Mouse (Mus musculus) limb, embryonic 10.5 days (tissue): ENCODE measurements around the gene Lzts3. TPM values are rescaled to one million over a fixed set of nuclear protein-coding genes. Genes with fewer than 3 reads are reported as not detected.

Experiments
- DNase-seq: peaks from one replicate; pipeline ENCODE4 v3.0.0-alpha.2; 2017; ENCODE audit warnings: low spot score
- H3K27ac ChIP-seq: fragments of 300-500 bp; sonication (generic); 2 replicates; pipeline ENCODE4 v1.5.1; 2016; ENCODE audit warnings: mild to moderate bottlenecking
- H3K27me3 ChIP-seq: fragments of 300-500 bp; sonication (generic); 2 replicates; pipeline ENCODE4 v1.6.1; 2016; ENCODE audit warnings: low read depth, mild to moderate bottlenecking; ENCODE audit not compliant: poor library complexity, severe bottlenecking
- H3K36me3 ChIP-seq: fragments of 300-500 bp; sonication (generic); 2 replicates; pipeline ENCODE4 v1.6.1; 2016; ENCODE audit warnings: mild to moderate bottlenecking, moderate library complexity
- H3K4me1 ChIP-seq: fragments of 300-500 bp; sonication (generic); 2 replicates; pipeline ENCODE4 v1.6.1; 2016
- H3K4me3 ChIP-seq: fragments of 300-500 bp; sonication (generic); 2 replicates; pipeline ENCODE4 v1.5.1; 2016; ENCODE audit warnings: mild to moderate bottlenecking, moderate library complexity
- H3K9me3 ChIP-seq: fragments of 300-500 bp; sonication (generic); replicated peaks from 2 replicates; pipeline ENCODE4 v1.6.1; 2016; ENCODE audit warnings: mild to moderate bottlenecking
- WGBS: fragments of 180-500 bp; shearing (Covaris S2); methylation state at CpG from one replicate; pipeline ENCODE4 v1.1.7; 2016; 5-methylcytosine and 5-hydroxymethylcytosine counted together
- polyA plus RNA-seq: library from polyadenylated mRNA; unstranded; fragments of >200 nt; fragmentation: Nextera tagmentation; extraction: Ambion mirVana; gene quantifications from 2 replicates; pipeline ENCODE4 v1.2.1, GENCODE M21; 2016

Lzts3 gene
- polyA plus RNA-seq, 1 experiment from 2014 or later: 2.7 TPM

DNA sequence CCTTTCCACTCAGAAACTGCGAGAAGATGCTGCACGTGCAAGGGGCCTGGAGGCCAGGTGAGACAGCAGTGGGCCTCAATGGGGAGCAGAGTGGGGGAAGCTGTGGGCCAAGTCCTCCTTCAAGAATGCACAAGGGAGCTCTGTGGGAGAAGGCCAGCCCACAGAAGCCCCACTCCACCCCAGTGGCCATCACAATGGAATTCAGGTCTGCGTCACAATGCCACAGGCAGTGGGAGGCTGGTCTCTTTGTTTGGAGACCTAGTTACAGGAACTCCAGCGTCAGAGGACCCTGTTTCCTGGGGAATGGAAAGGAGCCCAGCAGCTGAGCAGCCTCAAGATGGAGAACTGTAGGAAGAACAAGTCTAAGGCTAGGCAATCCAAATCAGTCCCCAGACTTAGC is 53.4 kb downstream of the Lzts3 start:
- WGBS: 81% methylated on average over 4 of the region's 4 CpGs
- peaks cover 6% of the 10 kb centered on the region; the same call in 1 of the 2 replicates for H3K27me3 ChIP-seq
- no peak overlapping the region for H3K27ac ChIP-seq
- H3K9me3 ChIP-seq: no peaks in the 10 kb centered on the region
- peaks cover 39% of the 10 kb centered on the region for H3K36me3 ChIP-seq
- no peak for DNase-seq
- H3K4me1 ChIP-seq: no peaks in the 10 kb centered on the region
- no peak overlapping the region for H3K4me3 ChIP-seq

DNA sequence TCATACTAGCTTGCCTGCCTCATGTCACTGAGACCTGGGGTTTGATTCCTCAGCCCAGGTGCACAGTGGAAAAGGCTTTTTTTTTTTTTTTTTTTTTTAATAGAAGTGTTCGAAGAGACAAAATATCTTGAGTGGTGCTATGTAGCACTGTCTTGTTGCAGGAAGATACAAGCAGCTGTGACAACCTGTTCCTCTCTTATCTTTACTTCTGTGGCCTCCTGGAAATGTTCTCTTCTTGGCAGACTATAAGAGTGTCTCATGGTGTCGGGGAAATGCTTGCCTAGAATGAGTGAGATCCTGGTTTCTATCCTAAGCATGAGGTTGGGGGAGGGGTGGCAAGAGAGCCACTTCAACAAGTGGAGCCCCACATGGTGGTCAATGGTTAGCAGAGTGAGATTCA is 54.2 kb downstream of the Lzts3 start:
- WGBS: 90% methylated on average over 2 of the region's 2 CpGs
- H3K4me3 ChIP-seq: no peak overlapping the region
- peaks cover 12% of the 10 kb centered on the region for H3K27me3 ChIP-seq
- peaks cover 32% of the 10 kb centered on the region for H3K36me3 ChIP-seq
- H3K27ac ChIP-seq: no peak overlapping the region
- no peaks in the 10 kb centered on the region for H3K9me3 ChIP-seq
- no peaks in the 10 kb centered on the region for H3K4me1 ChIP-seq
- DNase-seq: no peak

DNA sequence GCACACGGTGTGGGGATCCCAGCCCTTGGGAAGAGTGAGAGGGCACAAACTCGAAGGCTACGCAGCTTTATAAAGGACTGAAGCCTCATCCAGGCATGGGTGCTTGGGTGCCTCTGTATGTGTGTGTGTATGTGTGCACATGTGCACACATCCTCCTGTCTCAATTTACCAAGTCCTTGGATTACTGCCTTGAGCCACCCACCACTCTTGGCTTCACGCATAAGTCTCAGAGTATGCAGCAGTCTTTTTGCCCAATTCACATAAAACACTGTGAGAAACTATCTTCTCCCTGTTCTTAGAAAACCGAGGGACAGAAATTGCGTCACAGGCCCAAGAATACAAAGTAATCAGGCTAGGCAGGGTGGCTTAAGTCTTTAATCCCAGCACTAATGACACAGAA is 56.6 kb downstream of the Lzts3 start:
- no peak overlapping the region for H3K27ac ChIP-seq
- peaks cover 36% of the 10 kb centered on the region for H3K27me3 ChIP-seq
- no peaks in the 10 kb centered on the region for H3K9me3 ChIP-seq
- H3K4me3 ChIP-seq: no peak overlapping the region
- no peak for DNase-seq
- H3K36me3 ChIP-seq: peaks cover 11% of the 10 kb centered on the region
- H3K4me1 ChIP-seq: peaks cover 11% of the 10 kb centered on the region
- 86% methylated on average over 6 of the region's 6 CpGs for WGBS

DNA sequence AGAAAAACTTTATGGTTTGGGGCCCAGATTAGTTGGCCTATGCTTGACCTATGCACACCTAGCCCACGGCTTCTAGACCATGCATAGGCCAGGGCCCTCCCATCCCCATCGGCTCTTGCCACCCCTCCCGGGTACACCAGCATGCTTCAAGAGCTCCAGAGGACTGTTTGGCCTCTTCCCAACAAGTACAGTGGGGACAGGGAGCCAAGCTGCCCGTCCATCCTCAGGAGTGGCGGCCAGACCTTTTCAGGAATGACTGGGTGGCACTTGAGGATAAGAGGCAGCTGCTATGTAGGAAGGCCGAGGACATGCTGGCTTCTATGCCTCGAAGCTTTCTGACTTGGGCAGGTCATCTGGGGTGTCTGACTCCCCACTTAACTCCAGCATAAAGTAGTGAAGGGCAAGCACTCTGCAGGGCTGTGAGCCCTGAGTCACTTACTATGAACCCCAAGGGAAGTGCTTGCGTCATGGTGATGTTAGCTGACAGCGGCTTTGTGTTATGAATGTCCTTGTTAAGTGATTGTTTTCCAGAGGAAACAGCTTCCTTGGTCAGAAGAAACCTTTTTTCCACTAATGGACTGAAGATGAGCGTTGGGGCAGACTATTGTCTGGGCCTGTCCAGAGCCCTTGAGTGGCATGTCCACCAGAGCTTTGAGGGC is 58.6 kb downstream of the Lzts3 start:
- WGBS: 87% methylated on average over 10 of the region's 10 CpGs
- H3K9me3 ChIP-seq: no peaks in the 10 kb centered on the region
- H3K36me3 ChIP-seq: no peaks in the 10 kb centered on the region
- no peak overlapping the region for H3K4me3 ChIP-seq
- H3K27me3 ChIP-seq: peaks cover 56% of the 10 kb centered on the region
- peaks cover 20% of the 10 kb centered on the region for H3K4me1 ChIP-seq
- H3K27ac ChIP-seq: no peak overlapping the region
- DNase-seq: no peak

Other genes with a start within 250 kb of the Lzts3 start
- 65.6 and 75.4 TPM in 2 replicates for gene Cpxm1, start 245.2 kb downstream of the Lzts3 start, polyA plus RNA-seq
- not detected in 2 replicates for gene Gm28372, start 237.6 kb downstream of the Lzts3 start, polyA plus RNA-seq
- not detected in 2 replicates for gene 1700020A23Rik, start 237.5 kb downstream of the Lzts3 start, polyA plus RNA-seq
- not detected in 2 replicates for gene Tmem239, start 236.3 kb downstream of the Lzts3 start, polyA plus RNA-seq
- 101 and 121 TPM in 2 replicates for gene Vps16, start 218.5 kb downstream of the Lzts3 start, polyA plus RNA-seq
- gene Pced1a, start 218.1 kb downstream of the Lzts3 start, polyA plus RNA-seq: 13.4 and 13.9 TPM in 2 replicates
- 73.2 and 85.5 TPM in 2 replicates for gene Ptpra, start 192.5 kb downstream of the Lzts3 start, polyA plus RNA-seq
- 87.3 and 95.6 TPM in 2 replicates for gene Mrps26, start 79.1 kb downstream of the Lzts3 start, polyA plus RNA-seq
- not detected in 2 replicates for gene Oxt, start 66.6 kb downstream of the Lzts3 start, polyA plus RNA-seq
- gene Avp, start 60.2 kb downstream of the Lzts3 start, polyA plus RNA-seq: not detected in 2 replicates
- gene Fastkd5, start 12.8 kb downstream of the Lzts3 start, polyA plus RNA-seq: 22.3 and 23.4 TPM in 2 replicates
- 22.7 and 22.9 TPM in 2 replicates for gene Ubox5, start 12.8 kb downstream of the Lzts3 start, polyA plus RNA-seq
- gene Ddrgk1, start 21.9 kb upstream of the Lzts3 start, polyA plus RNA-seq: 43.8 and 44.8 TPM in 2 replicates
- gene Itpa, start 24.8 kb upstream of the Lzts3 start, polyA plus RNA-seq: 150 and 154 TPM in 2 replicates
- gene Slc4a11, start 54.7 kb upstream of the Lzts3 start, polyA plus RNA-seq: 0.10 and 0.60 TPM in 2 replicates